Mouse (Mus musculus) hindbrain, embryonic 11.5 days (tissue): ENCODE measurements around the gene Pde4d. TPM values are rescaled to one million over a fixed set of nuclear protein-coding genes. Genes with fewer than 3 reads are reported as not detected.
"Not testable (repeated sequence)": the region's sequence is repeated elsewhere in the genome, so short reads cannot be mapped to it uniquely, and the experiment has no call there.

Source experiments
- ATAC-seq: fragments of 200-750 bp; cut with Nextera tagmentation; 2 replicates; pipeline ENCODE4 v1.8.0; 2017; ENCODE audit warnings: mild to moderate bottlenecking, moderate TSS enrichment, moderate library complexity; ENCODE audit not compliant: low FRiP score
- DNase-seq: peaks from one replicate; pipeline ENCODE4 v3.0.0-alpha.2; 2015; ENCODE audit warnings: low spot score
- H3K27ac ChIP-seq: fragments of 300-500 bp; sonication (generic); 2 replicates; pipeline ENCODE4 v1.5.1; 2014; ENCODE audit warnings: mild to moderate bottlenecking, low read depth, low read length
- H3K27me3 ChIP-seq: fragments of 300-500 bp; sonication (generic); 2 replicates; pipeline ENCODE4 v1.6.1; 2014; ENCODE audit warnings: mild to moderate bottlenecking, low read length, moderate library complexity, mixed read lengths; ENCODE audit not compliant: control insufficient read depth, insufficient read depth
- H3K36me3 ChIP-seq: fragments of 300-500 bp; sonication (generic); 2 replicates; pipeline ENCODE4 v1.6.1; 2014; ENCODE audit warnings: mild to moderate bottlenecking, low read length, moderate library complexity, mixed read lengths; ENCODE audit not compliant: control insufficient read depth, insufficient read depth
- H3K4me1 ChIP-seq: fragments of 300-500 bp; sonication (generic); replicated peaks from 2 replicates; pipeline ENCODE4 v1.6.1; 2014; ENCODE audit warnings: low read length, mixed read lengths; ENCODE audit not compliant: control insufficient read depth, insufficient read depth
- H3K4me2 ChIP-seq: fragments of 300-500 bp; sonication (generic); replicated peaks from 2 replicates; pipeline ENCODE4 v1.6.1; 2014; ENCODE audit warnings: mild to moderate bottlenecking, low read depth, low read length
- H3K4me3 ChIP-seq: fragments of 300-500 bp; sonication (generic); 2 replicates; pipeline ENCODE4 v1.5.1; 2014; ENCODE audit warnings: low read depth, low read length
- H3K9ac ChIP-seq: fragments of 300-500 bp; sonication (generic); 2 replicates; pipeline ENCODE4 v1.6.1; 2014; ENCODE audit warnings: low read depth, low read length
- H3K9me3 ChIP-seq: fragments of 300-500 bp; sonication (generic); 2 replicates; pipeline ENCODE4 v1.6.1; 2016; ENCODE audit warnings: low read length; ENCODE audit not compliant: control insufficient read depth
- WGBS: fragments of 180-500 bp; shearing (Covaris S2); extraction: QIAGEN DNeasy Blood & Tissue Kit; methylation state at CpG from one replicate; pipeline ENCODE4 v1.1.7; 2014; 5-methylcytosine and 5-hydroxymethylcytosine counted together
- polyA plus RNA-seq: library from polyadenylated mRNA; unstranded; fragments of >200 nt; fragmentation: Nextera tagmentation; extraction: Ambion mirVana; gene quantifications from 2 replicates; pipeline ENCODE4 v1.2.1, GENCODE M21; 2014

Pde4d gene
- polyA plus RNA-seq, 1 experiment from 2014 or later, result 18.3 TPM

DNA sequence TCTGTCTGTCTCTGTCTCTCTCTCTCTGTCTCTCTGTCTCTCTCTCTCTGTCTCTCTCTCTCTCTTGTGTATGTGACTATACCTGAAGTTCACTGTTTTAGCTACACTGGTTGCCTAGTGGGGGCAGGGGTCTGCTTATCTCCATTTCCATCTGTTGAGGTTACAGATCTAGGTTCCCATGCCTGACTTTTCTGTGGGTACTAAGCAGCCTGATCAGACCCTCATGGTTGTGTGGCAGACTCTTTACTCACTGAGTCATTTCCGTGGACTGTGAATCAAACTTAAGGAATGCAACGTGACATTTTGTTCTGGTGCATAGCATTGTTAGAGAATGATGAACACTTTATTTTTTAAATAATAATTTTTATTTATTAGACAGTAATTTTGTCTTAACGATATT, 264.3 kb downstream of the Pde4d start:
- 84% methylated on average over 3 of the region's 3 CpGs for WGBS
- H3K4me2 ChIP-seq, result no peak overlapping the region
- no peaks in the 10 kb centered on the region for H3K36me3 ChIP-seq
- H3K4me3 ChIP-seq, result no peak overlapping the region
- H3K27ac ChIP-seq, result no peak overlapping the region
- ATAC-seq, result no peak
- no peaks in the 10 kb centered on the region for H3K9me3 ChIP-seq
- DNase-seq, result no peak
- H3K27me3 ChIP-seq, result no peaks in the 10 kb centered on the region
- H3K4me1 ChIP-seq, result no peaks in the 10 kb centered on the region
- H3K9ac ChIP-seq, result no peak overlapping the region

- Histone ChIP-seq H3K9ac (no peak overlapping the region), H3K4me3 (no peak overlapping the region), H3K4me1 (no peaks in the 10 kb centered on the region), H3K4me2 (no peak overlapping the region), H3K27me3 (no peaks in the 10 kb centered on the region), H3K36me3 (no peaks in the 10 kb centered on the region), H3K27ac (no peak overlapping the region), H3K9me3 (no peaks in the 10 kb centered on the region)
- ATAC-seq (no peak), DNase-seq (no peak)
- WGBS, result 91% methylated on average over 3 of the region's 3 CpGs
These were observed 265.3 kb downstream of the Pde4d start for GRCm38 (mm10) chr13:108715029-108715428.

DNA sequence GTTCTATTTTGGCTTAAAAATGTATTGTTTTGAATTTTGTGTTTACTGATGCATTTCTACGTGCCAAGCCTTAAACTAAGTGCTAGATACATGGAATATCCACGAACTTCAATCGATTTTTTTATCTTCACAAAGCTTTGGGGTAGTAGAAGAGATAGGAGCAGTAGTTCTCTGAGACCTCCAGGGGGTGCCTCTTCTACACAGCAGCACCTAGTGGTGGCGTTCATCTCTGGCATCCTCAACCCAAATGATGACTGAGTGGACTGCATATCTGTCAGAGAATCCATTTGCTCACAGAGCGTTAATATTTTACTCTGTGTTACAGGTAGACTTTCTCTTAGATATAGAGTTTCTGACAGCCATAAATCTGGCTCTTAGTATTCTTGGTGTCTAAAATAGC, 272.5 kb downstream of the Pde4d start:
- no peaks in the 10 kb centered on the region for H3K36me3 ChIP-seq
- H3K4me2 ChIP-seq, result no peak overlapping the region
- ATAC-seq (no peak), DNase-seq (no peak)
- no peaks in the 10 kb centered on the region for H3K9me3 ChIP-seq
- no peak overlapping the region for H3K27ac ChIP-seq
- H3K4me3 ChIP-seq, result no peak overlapping the region
- no peaks in the 10 kb centered on the region for H3K4me1 ChIP-seq
- H3K27me3 ChIP-seq, result no peaks in the 10 kb centered on the region
- no peak overlapping the region for H3K9ac ChIP-seq
- WGBS, result 86% methylated on average over 5 of the region's 5 CpGs

DNA sequence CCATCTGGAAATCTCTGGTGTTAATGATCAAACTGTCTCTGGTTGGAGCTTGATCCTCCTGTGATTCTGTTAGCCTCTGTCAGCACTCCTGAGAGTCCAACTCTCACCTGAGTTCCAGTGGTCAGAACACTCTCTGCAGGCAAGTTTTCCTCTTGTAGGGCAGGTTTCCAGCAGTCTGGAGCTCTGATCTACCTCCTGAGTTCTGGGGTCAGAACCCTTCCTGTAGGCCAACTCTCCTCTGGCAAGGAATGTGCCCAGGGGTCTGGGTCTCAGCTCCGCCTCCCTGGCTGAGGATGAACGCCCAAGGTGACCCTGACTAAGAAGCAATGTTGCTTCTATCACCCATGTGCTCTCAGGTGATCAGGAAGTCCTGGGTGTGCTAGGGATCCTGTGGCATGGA, 284.6 kb downstream of the Pde4d start:
- not testable (repeated sequence) for DNase-seq, ATAC-seq, H3K4me1 ChIP-seq, H3K9ac ChIP-seq, H3K4me3 ChIP-seq, H3K36me3 ChIP-seq, H3K27me3 ChIP-seq, H3K9me3 ChIP-seq, H3K4me2 ChIP-seq, H3K27ac ChIP-seq
- WGBS, result 92% methylated on average over 2 of the region's 2 CpGs

GRCm38 (mm10) chr13:108751155-108751840, 301.6 kb downstream of the Pde4d start:
- Histone ChIP-seq H3K36me3 (no peaks in the 10 kb centered on the region), H3K4me1 (no peaks in the 10 kb centered on the region), H3K27me3 (no peaks in the 10 kb centered on the region), H3K4me3 (no peak overlapping the region), H3K4me2 (no peak overlapping the region), H3K9me3 (no peaks in the 10 kb centered on the region), H3K9ac (no peak overlapping the region), H3K27ac (no peak overlapping the region)
- 85% methylated on average over 3 of the region's 3 CpGs for WGBS
- no peak for ATAC-seq
- DNase-seq, result no peak

- no peaks in the 10 kb centered on the region for H3K9me3 ChIP-seq
- H3K27ac ChIP-seq, result no peak overlapping the region
- no peak overlapping the region for H3K4me2 ChIP-seq
- no peaks in the 10 kb centered on the region for H3K4me1 ChIP-seq
- ATAC-seq (no peak), DNase-seq (no peak)
- H3K27me3 ChIP-seq, result no peaks in the 10 kb centered on the region
- WGBS, result 83% methylated on average over 7 of the region's 7 CpGs
- H3K36me3 ChIP-seq, result no peaks in the 10 kb centered on the region
- no peak overlapping the region for H3K9ac ChIP-seq
- H3K4me3 ChIP-seq, result no peak overlapping the region
These were observed 307.7 kb downstream of the Pde4d start for GRCm38 (mm10) chr13:108757477-108757876.

GRCm38 (mm10) chr13:108758331-108758730, 308.6 kb downstream of the Pde4d start:
- no peak overlapping the region for H3K27ac ChIP-seq
- no peak overlapping the region for H3K4me3 ChIP-seq
- no peaks in the 10 kb centered on the region for H3K4me1 ChIP-seq
- no peak overlapping the region for H3K9ac ChIP-seq
- 81% methylated on average over 4 of the region's 4 CpGs for WGBS
- no peaks in the 10 kb centered on the region for H3K27me3 ChIP-seq
- H3K4me2 ChIP-seq, result no peak overlapping the region
- DNase-seq (no peak), ATAC-seq (no peak)
- no peaks in the 10 kb centered on the region for H3K36me3 ChIP-seq
- H3K9me3 ChIP-seq, result no peaks in the 10 kb centered on the region

DNA sequence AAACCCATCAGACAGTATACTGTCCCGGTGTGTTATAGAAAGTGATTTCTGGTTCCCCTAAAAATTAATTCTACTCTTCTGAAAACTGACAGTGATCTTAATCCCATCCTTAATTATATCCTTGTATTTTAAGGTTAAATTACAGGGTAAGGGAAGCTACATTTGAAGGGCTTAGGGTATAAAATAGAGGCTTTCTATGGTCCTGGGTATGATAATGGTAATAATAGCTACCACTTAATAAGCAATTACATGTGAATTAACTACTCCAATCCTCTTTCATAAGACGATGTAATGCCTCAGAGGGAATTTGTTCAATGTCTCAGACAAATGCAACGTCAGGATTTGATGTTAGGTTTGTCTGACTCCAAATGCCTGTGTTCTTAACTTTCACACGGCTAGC, 309.4 kb downstream of the Pde4d start:
- 84% methylated on average over 4 of the region's 4 CpGs for WGBS
- no peak for DNase-seq

GRCm38 (mm10) chr13:108763295-108763694, 313.5 kb downstream of the Pde4d start:
- no peak overlapping the region for H3K27ac ChIP-seq
- no peaks in the 10 kb centered on the region for H3K4me1 ChIP-seq
- H3K9me3 ChIP-seq, result no peaks in the 10 kb centered on the region
- WGBS, result 87% methylated on average over 3 of the region's 3 CpGs
- no peaks in the 10 kb centered on the region for H3K27me3 ChIP-seq
- no peak overlapping the region for H3K4me2 ChIP-seq
- no peaks in the 10 kb centered on the region for H3K36me3 ChIP-seq
- DNase-seq (no peak), ATAC-seq (no peak)
- H3K4me3 ChIP-seq, result no peak overlapping the region
- H3K9ac ChIP-seq, result no peak overlapping the region

More for the DNA sequence above, 309.4 kb downstream of the Pde4d start:
- Histone ChIP-seq H3K9me3 (no peaks in the 10 kb centered on the region), H3K4me1 (no peaks in the 10 kb centered on the region), H3K4me2 (no peak overlapping the region), H3K36me3 (no peaks in the 10 kb centered on the region), H3K27me3 (no peaks in the 10 kb centered on the region), H3K27ac (no peak overlapping the region), H3K4me3 (no peak overlapping the region), H3K9ac (no peak overlapping the region)
- ATAC-seq, result no peak
